Mouse (Mus musculus): Measurements from ENCODE around the gene Pgghg.

GRCm38 (mm10) chr7:140948161-140948560 is 7.0 kb downstream of the Pgghg start:
- TF ChIP-seq CTCF (IDR thresholded peaks at IDR 0.05; ENCODE audit: low read depth, low read length) (no peak), POLR2A (IDR thresholded peaks at IDR 0.05; ENCODE audit: insufficient read depth, low read length) (no peak), EP300 (IDR thresholded peaks at IDR 0.05; ENCODE audit: insufficient read depth, low read depth, low read length) (no peak)

All from ES-Bruce4 (cell line).